Mouse (Mus musculus) lung, embryonic 14.5 days (tissue): ENCODE measurements around the gene Bcas3. TPM values are rescaled to one million over a fixed set of nuclear protein-coding genes. Genes with fewer than 3 reads are reported as not detected.

Source experiments
- ATAC-seq: fragments of 200-750 bp; cut with Nextera tagmentation; 2 replicates; pipeline ENCODE4 v1.8.0; 2017; ENCODE audit warnings: mild to moderate bottlenecking, moderate TSS enrichment, moderate library complexity; ENCODE audit not compliant: insufficient read depth
- DNase-seq: peaks from one replicate; pipeline ENCODE4 v3.0.0-alpha.2; 2015
- H3K27ac ChIP-seq: fragments of 300-500 bp; sonication (generic); 2 replicates; pipeline ENCODE4 v1.5.1; 2014; ENCODE audit warnings: low read depth, mild to moderate bottlenecking, moderate library complexity
- H3K27me3 ChIP-seq: fragments of 300-500 bp; sonication (generic); 2 replicates; pipeline ENCODE4 v1.6.1; 2014; ENCODE audit warnings: low read length, control low read depth; ENCODE audit not compliant: insufficient read depth
- H3K36me3 ChIP-seq: fragments of 300-500 bp; sonication (generic); 2 replicates; pipeline ENCODE4 v1.6.1; 2014; ENCODE audit warnings: control low read depth; ENCODE audit not compliant: insufficient read depth
- H3K4me1 ChIP-seq: fragments of 300-500 bp; sonication (generic); 2 replicates; pipeline ENCODE4 v1.6.1; 2014; ENCODE audit warnings: antibody characterized with exemption, control low read depth; ENCODE audit not compliant: insufficient read depth
- H3K4me2 ChIP-seq: fragments of 300-500 bp; sonication (generic); 2 replicates; pipeline ENCODE4 v1.6.1; 2014; ENCODE audit warnings: mild to moderate bottlenecking
- H3K4me3 ChIP-seq: fragments of 300-500 bp; sonication (generic); 2 replicates; pipeline ENCODE4 v1.5.1; 2014; ENCODE audit warnings: low read depth, low read length
- H3K9ac ChIP-seq: fragments of 300-500 bp; sonication (generic); 2 replicates; pipeline ENCODE4 v1.6.1; 2014
- H3K9me3 ChIP-seq: fragments of 300-500 bp; sonication (generic); 2 replicates; pipeline ENCODE4 v1.6.1; 2016; ENCODE audit warnings: low read depth, low read length, control low read depth
- CTCF ChIP-seq: IDR thresholded peaks from 2 replicates; pipeline ENCODE4 v1.5.1; 2016; ENCODE audit warnings: antibody characterized with exemption, low read depth
- WGBS: fragments of 180-500 bp; shearing (Covaris S2); extraction: QIAGEN DNeasy Blood & Tissue Kit; methylation state at CpG from one replicate; pipeline ENCODE4 v1.1.7; 2014; 5-methylcytosine and 5-hydroxymethylcytosine counted together
- polyA plus RNA-seq: library from polyadenylated mRNA; unstranded; fragments of >200 nt; fragmentation: Nextera tagmentation; extraction: Ambion mirVana; gene quantifications from 2 replicates; pipeline ENCODE4 v1.2.1, GENCODE M21; 2014

Gene Bcas3
- polyA plus RNA-seq, 1 experiment from 2014 or later = 35.0 TPM

DNA sequence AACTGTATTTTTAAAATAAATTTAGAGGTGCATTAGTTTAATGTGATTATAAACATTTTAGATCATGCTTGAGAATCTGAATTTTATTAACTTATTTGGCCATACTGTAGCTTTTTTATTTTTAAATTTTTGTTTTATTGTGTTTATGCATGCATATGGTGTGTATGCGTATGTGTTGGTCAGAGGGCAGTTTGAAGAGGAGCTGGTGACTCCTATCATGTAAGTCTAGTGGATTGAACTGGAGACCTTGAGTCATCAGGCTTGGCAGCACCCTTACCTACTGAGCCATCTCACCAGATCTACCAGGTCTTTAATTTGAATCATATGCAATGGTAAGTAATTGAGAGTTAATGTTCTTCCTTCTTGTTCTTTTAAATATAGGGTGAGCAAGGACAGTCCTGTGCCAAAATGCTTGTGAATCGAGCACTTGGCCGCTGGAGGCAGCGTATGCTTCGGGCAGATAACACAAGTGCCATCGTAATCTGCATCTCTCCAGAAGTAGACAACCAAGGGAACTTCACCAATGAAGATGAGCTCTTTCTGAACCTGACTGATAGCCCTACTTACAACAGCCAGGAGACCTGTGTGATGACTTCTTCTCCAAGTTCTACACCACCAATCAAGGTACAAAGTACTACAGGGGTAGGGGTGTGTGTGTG is 13.7 kb upstream of the Bcas3 start:
- Histone ChIP-seq H3K36me3 (peaks cover 70% of the 10 kb centered on the region), H3K4me2 (no peak overlapping the region), H3K9me3 (no peaks in the 10 kb centered on the region), H3K4me1 (no peaks in the 10 kb centered on the region), H3K9ac (no peak overlapping the region), H3K27ac (no peak overlapping the region), H3K4me3 (no peak overlapping the region), H3K27me3 (no peaks in the 10 kb centered on the region)
- TF ChIP-seq CTCF = no peak
- ATAC-seq (no peak), DNase-seq (no peak)
- WGBS = 93% methylated on average over 6 of the region's 6 CpGs

DNA sequence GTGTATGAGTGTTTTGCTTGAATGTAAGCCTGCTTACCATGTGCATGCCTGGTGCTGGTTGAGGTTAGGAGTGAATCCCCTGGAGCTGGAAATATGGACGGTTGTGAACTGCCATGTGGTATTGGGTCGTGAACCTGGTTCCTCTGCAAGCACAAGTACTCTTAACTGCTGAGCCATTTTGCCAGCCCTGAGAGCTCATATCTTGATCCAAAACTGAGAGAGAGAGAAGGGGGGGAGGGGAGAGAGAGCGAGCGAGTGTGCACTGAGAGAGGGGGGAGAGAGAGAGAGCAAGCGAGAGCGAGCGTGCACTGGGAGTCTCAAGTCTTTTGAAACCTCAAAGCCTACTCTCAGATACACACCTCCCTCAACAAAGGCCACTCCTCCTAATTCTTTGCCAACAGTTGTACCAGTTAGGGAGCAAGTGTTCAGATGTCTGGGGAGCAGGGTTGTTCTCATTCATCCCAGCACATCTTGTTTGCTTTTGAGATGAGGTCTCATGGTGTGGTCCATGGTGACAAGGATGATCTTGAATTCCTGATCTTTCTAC is 12.8 kb upstream of the Bcas3 start:
- H3K36me3 ChIP-seq = peaks cover 69% of the 10 kb centered on the region
- no peak for ATAC-seq
- no peaks in the 10 kb centered on the region for H3K4me1 ChIP-seq
- TF ChIP-seq CTCF = no peak
- H3K4me2 ChIP-seq = no peak overlapping the region
- no peak for DNase-seq
- 91% methylated on average over 7 of the region's 7 CpGs for WGBS
- H3K9me3 ChIP-seq = no peaks in the 10 kb centered on the region
- no peak overlapping the region for H3K9ac ChIP-seq
- H3K27me3 ChIP-seq = no peaks in the 10 kb centered on the region
- no peak overlapping the region for H3K27ac ChIP-seq
- no peak overlapping the region; the same call in 1 of the 2 replicates for H3K4me3 ChIP-seq

DNA sequence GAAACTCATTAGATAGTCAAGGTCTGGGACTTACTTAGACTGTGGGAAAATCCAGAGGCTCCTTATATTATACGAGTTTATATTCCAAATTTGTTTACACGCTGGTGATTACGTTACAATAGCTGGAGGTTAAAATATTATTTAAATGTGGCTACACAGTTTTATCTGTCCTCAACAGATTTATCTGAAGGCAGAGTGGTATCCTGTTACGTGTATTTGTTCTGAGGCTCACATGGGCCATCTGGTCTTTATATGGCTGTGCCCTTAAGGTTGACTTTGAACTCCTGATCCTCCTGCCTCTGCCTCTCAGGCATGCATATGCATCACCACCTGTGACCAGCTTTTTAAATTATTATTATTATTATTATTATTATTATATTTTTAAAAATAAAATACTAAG is 852 bp downstream of the Bcas3 start:
- Histone ChIP-seq H3K4me3 (peak overlapping the region; percentile 74), H3K4me1 (no peaks in the 10 kb centered on the region), H3K9ac (peak overlapping the region; percentile 83), H3K9me3 (no peaks in the 10 kb centered on the region), H3K36me3 (no peaks in the 10 kb centered on the region), H3K27me3 (no peaks in the 10 kb centered on the region), H3K4me2 (peak overlapping the region; percentile 90), H3K27ac (no peak overlapping the region)
- no peak for ATAC-seq
- no peak for TF ChIP-seq CTCF
- DNase-seq = no peak
- WGBS = 57% methylated on average over 4 of the region's 4 CpGs

DNA sequence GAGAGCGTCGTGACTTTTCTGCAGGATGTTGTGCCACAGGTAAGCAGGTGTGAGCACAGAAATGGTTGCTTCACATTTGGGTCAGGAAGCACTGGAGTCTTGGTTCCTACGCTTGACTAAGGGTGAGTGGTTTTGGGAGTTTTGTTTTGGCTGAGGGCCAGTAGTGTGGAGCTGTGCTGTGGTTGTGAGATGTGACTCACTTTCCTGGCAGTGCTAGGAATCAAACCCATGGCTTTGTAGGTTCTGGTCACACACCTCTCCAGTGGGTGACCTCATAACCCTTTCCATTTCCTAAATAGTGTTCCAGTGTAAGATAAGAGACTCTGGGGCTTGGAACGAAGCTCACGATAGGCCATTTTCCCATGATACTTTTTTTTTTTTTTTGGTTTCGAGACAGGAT is 6.7 kb downstream of the Bcas3 start:
- Histone ChIP-seq H3K4me3 (no peak overlapping the region), H3K4me1 (no peaks in the 10 kb centered on the region), H3K27me3 (no peaks in the 10 kb centered on the region), H3K36me3 (peaks cover 17% of the 10 kb centered on the region; the same call in 1 of the 2 replicates), H3K27ac (no peak overlapping the region), H3K4me2 (no peak overlapping the region), H3K9me3 (no peaks in the 10 kb centered on the region), H3K9ac (no peak overlapping the region)
- 85% methylated on average over 6 of the region's 6 CpGs for WGBS
- DNase-seq = no peak
- no peak for TF ChIP-seq CTCF
- no peak for ATAC-seq

DNA sequence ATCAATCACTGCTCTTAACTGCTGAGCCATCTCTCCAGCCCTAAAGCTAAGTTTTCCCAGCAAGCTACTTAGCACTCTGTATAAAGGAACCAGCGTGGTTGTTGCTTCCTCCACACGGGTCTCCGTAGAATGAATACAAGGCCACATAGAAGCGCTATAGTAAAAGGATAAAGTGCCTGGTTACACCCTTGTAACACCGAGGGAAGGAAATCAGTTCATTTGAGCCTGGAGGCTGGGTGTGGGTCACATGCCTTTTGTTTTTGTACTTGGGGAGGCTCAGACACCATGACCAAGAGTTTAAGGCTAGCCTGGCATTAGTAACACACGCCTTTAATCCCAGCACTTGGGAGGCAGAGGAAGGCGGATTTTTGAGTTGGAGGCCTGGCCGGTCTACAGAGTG is 8.7 kb downstream of the Bcas3 start:
- DNase-seq = no peak
- H3K4me2 ChIP-seq = no peak overlapping the region
- H3K27ac ChIP-seq = no peak overlapping the region
- no peaks in the 10 kb centered on the region for H3K4me1 ChIP-seq
- H3K4me3 ChIP-seq = no peak overlapping the region
- no peak overlapping the region for H3K9ac ChIP-seq
- peaks cover 22% of the 10 kb centered on the region; the same call in 1 of the 2 replicates for H3K36me3 ChIP-seq
- WGBS = 83% methylated on average over 8 of the region's 8 CpGs
- ATAC-seq = no peak
- H3K27me3 ChIP-seq = no peaks in the 10 kb centered on the region
- TF ChIP-seq CTCF = no peak
- no peaks in the 10 kb centered on the region for H3K9me3 ChIP-seq

DNA sequence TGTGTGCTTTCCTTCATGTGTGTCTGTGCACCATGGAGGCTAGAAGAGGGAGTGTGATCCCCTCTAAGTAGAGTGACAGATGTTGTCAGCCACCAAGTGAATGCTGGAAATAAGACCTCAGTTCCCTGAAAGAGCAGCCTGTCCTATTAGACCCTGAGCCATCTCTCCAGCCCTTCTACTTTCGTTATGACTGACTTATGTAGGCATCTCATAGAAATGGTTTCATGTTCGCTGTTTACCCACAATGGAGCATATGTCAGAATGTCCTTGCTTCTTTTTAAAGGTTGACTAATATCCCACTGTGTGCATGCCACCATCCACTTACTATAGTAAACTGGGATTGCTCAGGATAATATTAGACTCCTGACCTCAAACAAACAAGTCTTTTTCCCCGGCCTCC is 13.2 kb downstream of the Bcas3 start:
- H3K4me3 ChIP-seq = no peak overlapping the region
- 84% methylated on average over 3 of the region's 3 CpGs for WGBS
- H3K27me3 ChIP-seq = no peaks in the 10 kb centered on the region
- H3K4me1 ChIP-seq = no peaks in the 10 kb centered on the region
- no peaks in the 10 kb centered on the region for H3K9me3 ChIP-seq
- H3K27ac ChIP-seq = no peak overlapping the region
- no peak overlapping the region for H3K4me2 ChIP-seq
- peaks cover 13% of the 10 kb centered on the region; the same call in 1 of the 2 replicates for H3K36me3 ChIP-seq
- ATAC-seq = no peak
- DNase-seq = no peak
- no peak overlapping the region for H3K9ac ChIP-seq
- TF ChIP-seq CTCF = no peak

DNA sequence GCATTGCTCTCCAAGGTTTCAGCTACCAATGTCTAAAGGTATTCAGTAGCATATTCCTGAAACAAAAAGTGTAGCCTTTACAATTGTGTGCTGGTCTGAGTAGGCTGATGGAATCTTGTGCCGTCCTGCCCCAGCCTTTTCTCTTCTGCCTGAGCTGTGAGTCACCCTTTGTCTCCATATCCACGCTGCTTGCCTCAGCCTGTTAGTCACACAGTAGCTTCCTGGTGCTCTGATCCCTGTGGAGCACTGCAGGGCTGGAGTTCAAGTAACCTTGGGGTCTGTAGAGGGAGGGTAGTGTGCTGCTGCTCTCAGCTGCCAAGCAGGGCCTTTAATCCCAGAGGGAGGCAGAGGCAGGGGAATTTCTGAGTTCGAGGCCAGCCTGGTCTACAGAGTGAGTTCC is 14.9 kb downstream of the Bcas3 start:
- no peaks in the 10 kb centered on the region for H3K9me3 ChIP-seq
- WGBS = 81% methylated on average over 3 of the region's 3 CpGs
- ATAC-seq (no peak), DNase-seq (no peak)
- no peak for TF ChIP-seq CTCF
- H3K9ac ChIP-seq = no peak overlapping the region
- H3K4me2 ChIP-seq = no peak overlapping the region
- H3K27ac ChIP-seq = no peak overlapping the region
- no peak overlapping the region for H3K4me3 ChIP-seq
- peaks cover 10% of the 10 kb centered on the region; the same call in 1 of the 2 replicates for H3K36me3 ChIP-seq
- no peaks in the 10 kb centered on the region for H3K27me3 ChIP-seq
- H3K4me1 ChIP-seq = no peaks in the 10 kb centered on the region
